Mouse (Mus musculus) thymus, postnatal 0 days (tissue): ENCODE data around the gene Hist2h2ab. TPM values are rescaled to one million over a fixed set of nuclear protein-coding genes. Genes with fewer than 3 reads are reported as not detected.
"Not testable (repeated sequence)": the region's sequence is repeated elsewhere in the genome, so short reads cannot be mapped to it uniquely, and the experiment has no call there.

Experiments
- DNase-seq: peaks from one replicate; pipeline ENCODE4 v3.0.0-alpha.2; 2015; ENCODE audit warnings: low spot score
- polyA plus RNA-seq: library from polyadenylated mRNA; unstranded; fragments of >200 nt; fragmentation: Nextera tagmentation; extraction: Ambion mirVana; gene quantifications from 2 replicates; pipeline ENCODE4 v1.2.1, GENCODE M21; 2015

Gene Hist2h2ab
- polyA plus RNA-seq, 1 experiment from 2014 or later: 0.94 TPM

GRCm38 (mm10) chr3:96197129-96197749 is 22.4 kb upstream of the Hist2h2ab start:
- DNase-seq: peak; percentile 87

GRCm38 (mm10) chr3:96198181-96198580 is 21.5 kb upstream of the Hist2h2ab start:
- DNase-seq: peak; percentile 88

- not testable (repeated sequence) for DNase-seq
Observed at GRCm38 (mm10) chr3:96198601-96199251, 20.9 kb upstream of the Hist2h2ab start.

GRCm38 (mm10) chr3:96199731-96200130 is 19.9 kb upstream of the Hist2h2ab start:
- DNase-seq: peak; percentile 22

GRCm38 (mm10) chr3:96207819-96208218 is 11.8 kb upstream of the Hist2h2ab start:
- no peak for DNase-seq

- DNase-seq: no peak
Observed at GRCm38 (mm10) chr3:96209242-96209641, 10.4 kb upstream of the Hist2h2ab start.

- peak; percentile 61 for DNase-seq
Observed at GRCm38 (mm10) chr3:96219191-96219641, 449 bp upstream of the Hist2h2ab start.

- DNase-seq: peak; percentile 63
Observed at GRCm38 (mm10) chr3:96220131-96220764, 583 bp downstream of the Hist2h2ab start.

GRCm38 (mm10) chr3:96220765-96221639 is 1.3 kb downstream of the Hist2h2ab start, which contains the start of the genes Hist2h2ac and Hist2h2be:
Gene Hist2h2ac (minus strand): TSS chr3:96220880.
Gene Hist2h2be (plus strand): TSS chr3:96221119.
- peak; percentile 97 for DNase-seq

- DNase-seq: no peak
Observed at GRCm38 (mm10) chr3:96221640-96222038, 2.0 kb downstream of the Hist2h2ab start.

GRCm38 (mm10) chr3:96222774-96223173 is 3.1 kb downstream of the Hist2h2ab start:
- DNase-seq: no peak

- no peak for DNase-seq
Observed at GRCm38 (mm10) chr3:96225421-96225820, 5.8 kb downstream of the Hist2h2ab start.

- DNase-seq: no peak
Observed at GRCm38 (mm10) chr3:96226695-96227648, 7.3 kb downstream of the Hist2h2ab start.

GRCm38 (mm10) chr3:96228828-96229227 is 9.2 kb downstream of the Hist2h2ab start:
- DNase-seq: no peak

- DNase-seq: no peak
Observed at GRCm38 (mm10) chr3:96230404-96230803, 10.7 kb downstream of the Hist2h2ab start.

- DNase-seq: no peak
Observed at GRCm38 (mm10) chr3:96230910-96231757, 11.5 kb downstream of the Hist2h2ab start.

- DNase-seq: no peak
Observed at GRCm38 (mm10) chr3:96231758-96232120, 12.1 kb downstream of the Hist2h2ab start.

GRCm38 (mm10) chr3:96234914-96235313 is 15.2 kb downstream of the Hist2h2ab start:
- DNase-seq: peak; percentile 33

- DNase-seq: no peak
Observed at GRCm38 (mm10) chr3:96235836-96236235, 16.2 kb downstream of the Hist2h2ab start.
